Mouse (Mus musculus): ENCODE results near the gene Gm20696.

DNA sequence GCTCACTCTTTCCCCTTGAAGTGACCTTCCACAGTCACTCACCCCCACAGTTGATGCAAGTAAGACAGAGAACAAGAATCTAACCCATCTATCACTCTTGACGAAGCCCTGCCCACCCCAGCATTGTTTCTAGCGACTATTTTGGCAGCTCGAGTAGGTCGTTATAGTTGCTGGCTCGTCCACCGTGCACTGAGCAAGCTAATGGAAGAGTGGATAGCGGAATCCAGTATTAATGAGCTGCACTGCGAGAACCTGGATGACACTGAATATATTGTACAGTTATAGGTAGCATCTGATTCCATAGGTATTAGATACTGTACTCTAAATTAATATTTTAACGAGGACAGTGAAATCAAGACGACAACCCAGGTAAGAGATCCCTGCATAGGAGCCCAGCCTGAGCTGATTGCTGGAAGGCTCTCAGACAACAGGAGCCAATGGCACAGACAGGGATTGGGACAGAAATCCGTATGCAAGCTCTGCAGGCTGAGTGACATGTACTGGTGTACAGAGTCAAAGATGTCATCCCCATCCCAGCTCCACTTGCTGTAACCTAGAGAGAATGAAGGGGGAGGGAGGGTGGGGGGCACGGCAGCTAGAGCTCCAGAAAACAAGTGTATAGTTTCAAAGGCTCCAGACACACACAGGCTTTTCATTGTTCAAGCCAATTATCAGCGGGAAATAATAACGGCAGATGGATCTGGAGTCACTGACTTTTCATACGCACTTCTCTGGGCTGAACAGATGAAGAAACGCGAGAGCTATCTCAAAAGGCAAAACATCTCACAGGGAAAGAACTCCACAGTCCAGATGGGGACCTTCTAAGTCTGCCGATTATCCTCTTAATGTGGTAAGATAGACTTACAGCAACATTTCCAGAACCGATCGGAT lies 398.2 kb downstream of the Gm20696 start:
- TF ChIP-seq POLR2A (IDR thresholded peaks at IDR 0.05; ENCODE audit: extremely low read depth, insufficient read depth, low read length) (no peak), CTCF (IDR thresholded peaks at IDR 0.05; ENCODE audit: extremely low read depth, insufficient read depth, low read length) (no peak)
